Mouse (Mus musculus): ENCODE results near the gene Cul9.
A peak's percentile ranks its signal among the peaks of the same experiment; 100 is the strongest.
"Not testable (repeated sequence)": the region's sequence is repeated elsewhere in the genome, so short reads cannot be mapped to it uniquely, and the experiment has no call there.

Cul9 gene

GRCm38 (mm10) chr17:46505617-46506016 is 40.6 kb downstream of the Cul9 start:
- TF ChIP-seq CTCF (conservative IDR thresholded peaks at IDR 0.05; ENCODE audit: low read length) (no peak), POU5F1 (IDR thresholded peaks at IDR 0.05; ENCODE audit: borderline replicate concordance, low read length) (no peak), NANOG (IDR thresholded peaks at IDR 0.05; ENCODE audit: borderline replicate concordance, low read length) (no peak)
- H3K36me3 ChIP-seq (ENCODE audit: insufficient read depth, low read length), result peaks cover 11% of the 10 kb centered on the region
- peaks cover 36% of the 10 kb centered on the region for H3K4me1 ChIP-seq (replicated peaks; ENCODE audit: low read depth, low read length)

GRCm38 (mm10) chr17:46503847-46504638 is 42.1 kb downstream of the Cul9 start:
- Histone ChIP-seq H3K4me3 (replicated peaks; ENCODE audit: low read length) (peak overlapping the region; percentile 61), H3K36me3 (ENCODE audit: insufficient read depth, low read length) (peaks cover 27% of the 10 kb centered on the region), H3K4me1 (replicated peaks; ENCODE audit: low read depth, low read length) (peaks cover 49% of the 10 kb centered on the region), H3K9me3 (ENCODE audit: low read length) (no peaks in the 10 kb centered on the region), H3K27me3 (ENCODE audit: insufficient read depth, low read length) (no peaks in the 10 kb centered on the region; the same call in 1 of the 2 replicates)
- TF ChIP-seq POU5F1 (IDR thresholded peaks at IDR 0.05; ENCODE audit: borderline replicate concordance, low read length) (no peak), CTCF (conservative IDR thresholded peaks at IDR 0.05; ENCODE audit: low read length) (no peak), NANOG (IDR thresholded peaks at IDR 0.05; ENCODE audit: borderline replicate concordance, low read length) (no peak)

More at GRCm38 (mm10) chr17:46505617-46506016, 40.6 kb downstream of the Cul9 start:
- Histone ChIP-seq H3K27me3 (ENCODE audit: insufficient read depth, low read length) (no peaks in the 10 kb centered on the region; the same call in 1 of the 2 replicates), H3K9me3 (ENCODE audit: low read length) (no peaks in the 10 kb centered on the region), H3K4me3 (replicated peaks; ENCODE audit: low read length) (no peak overlapping the region)

GRCm38 (mm10) chr17:46502775-46503174 is 43.4 kb downstream of the Cul9 start:
- Histone ChIP-seq H3K27me3 (ENCODE audit: insufficient read depth, low read length) (no peaks in the 10 kb centered on the region; the same call in 1 of the 2 replicates), H3K9me3 (ENCODE audit: low read length) (no peaks in the 10 kb centered on the region), H3K4me1 (replicated peaks; ENCODE audit: low read depth, low read length) (peaks cover 61% of the 10 kb centered on the region), H3K4me3 (replicated peaks; ENCODE audit: low read length) (no peak overlapping the region), H3K36me3 (ENCODE audit: insufficient read depth, low read length) (peaks cover 39% of the 10 kb centered on the region)
- no peak for TF ChIP-seq CTCF (conservative IDR thresholded peaks at IDR 0.05; ENCODE audit: low read length)
- no peak for TF ChIP-seq POU5F1 (IDR thresholded peaks at IDR 0.05; ENCODE audit: borderline replicate concordance, low read length)
- TF ChIP-seq NANOG (IDR thresholded peaks at IDR 0.05; ENCODE audit: borderline replicate concordance, low read length), result no peak

GRCm38 (mm10) chr17:46497956-46498355 is 48.2 kb downstream of the Cul9 start:
- no peak for TF ChIP-seq CTCF (conservative IDR thresholded peaks at IDR 0.05; ENCODE audit: low read length)
- TF ChIP-seq POU5F1 (IDR thresholded peaks at IDR 0.05; ENCODE audit: borderline replicate concordance, low read length), result no peak
- no peak for TF ChIP-seq NANOG (IDR thresholded peaks at IDR 0.05; ENCODE audit: borderline replicate concordance, low read length)
- Histone ChIP-seq H3K27me3 (ENCODE audit: insufficient read depth, low read length) (peaks cover 16% of the 10 kb centered on the region), H3K4me1 (replicated peaks; ENCODE audit: low read depth, low read length) (peaks cover 60% of the 10 kb centered on the region), H3K4me3 (replicated peaks; ENCODE audit: low read length) (peak overlapping the region; percentile 96), H3K9me3 (ENCODE audit: low read length) (no peaks in the 10 kb centered on the region), H3K36me3 (ENCODE audit: insufficient read depth, low read length) (peaks cover 41% of the 10 kb centered on the region)

GRCm38 (mm10) chr17:46496623-46497434 is 49.4 kb downstream of the Cul9 start, which contains the start of gene Dnph1:
Gene Dnph1, plus strand, starts transcription at chr17:46496711.
- peak within 1 kb of the TSS; percentile 96 for H3K4me3 ChIP-seq (replicated peaks; ENCODE audit: low read length)
- TF ChIP-seq POU5F1 (IDR thresholded peaks at IDR 0.05; ENCODE audit: borderline replicate concordance, low read length) (no peak), NANOG (IDR thresholded peaks at IDR 0.05; ENCODE audit: borderline replicate concordance, low read length) (no peak), CTCF (conservative IDR thresholded peaks at IDR 0.05; ENCODE audit: low read length) (no peak)
- H3K27me3 ChIP-seq (ENCODE audit: insufficient read depth, low read length), result peaks cover 21% of the 10 kb centered on the region
- no peaks in the 10 kb centered on the region for H3K9me3 ChIP-seq (ENCODE audit: low read length)
- H3K4me1 ChIP-seq (replicated peaks; ENCODE audit: low read depth, low read length), result peaks cover 49% of the 10 kb centered on the region
- H3K36me3 ChIP-seq (ENCODE audit: insufficient read depth, low read length), result peaks cover 36% of the 10 kb centered on the region

GRCm38 (mm10) chr17:46496081-46496480 is 50.1 kb downstream of the Cul9 start:
- Histone ChIP-seq H3K27me3 (ENCODE audit: insufficient read depth, low read length) (peaks cover 26% of the 10 kb centered on the region), H3K4me1 (replicated peaks; ENCODE audit: low read depth, low read length) (peaks cover 42% of the 10 kb centered on the region), H3K36me3 (ENCODE audit: insufficient read depth, low read length) (peaks cover 35% of the 10 kb centered on the region)
- not testable (repeated sequence) for H3K9me3 ChIP-seq (ENCODE audit: low read length); H3K4me3 ChIP-seq (replicated peaks; ENCODE audit: low read length)

- Histone ChIP-seq H3K4me1 (replicated peaks; ENCODE audit: low read depth, low read length) (peaks cover 36% of the 10 kb centered on the region), H3K27me3 (ENCODE audit: insufficient read depth, low read length) (peaks cover 27% of the 10 kb centered on the region), H3K9me3 (ENCODE audit: low read length) (no peaks in the 10 kb centered on the region), H3K4me3 (replicated peaks; ENCODE audit: low read length) (no peak overlapping the region), H3K36me3 (ENCODE audit: insufficient read depth, low read length) (peaks cover 29% of the 10 kb centered on the region)
- TF ChIP-seq POU5F1 (IDR thresholded peaks at IDR 0.05; ENCODE audit: borderline replicate concordance, low read length) (no peak), CTCF (conservative IDR thresholded peaks at IDR 0.05; ENCODE audit: low read length) (no peak), NANOG (IDR thresholded peaks at IDR 0.05; ENCODE audit: borderline replicate concordance, low read length) (no peak)
These were observed 50.7 kb downstream of the Cul9 start for GRCm38 (mm10) chr17:46495486-46495885.

GRCm38 (mm10) chr17:46487431-46487830 is 58.8 kb downstream of the Cul9 start, which contains the start of gene Ttbk1:
Gene Ttbk1, minus strand, starts transcription at chr17:46487675.
- no peak for TF ChIP-seq NANOG (IDR thresholded peaks at IDR 0.05; ENCODE audit: borderline replicate concordance, low read length)
- TF ChIP-seq CTCF (conservative IDR thresholded peaks at IDR 0.05; ENCODE audit: low read length), result no peak
- no peak for TF ChIP-seq POU5F1 (IDR thresholded peaks at IDR 0.05; ENCODE audit: borderline replicate concordance, low read length)
- Histone ChIP-seq H3K27me3 (ENCODE audit: insufficient read depth, low read length) (peaks cover 72% of the 10 kb centered on the region), H3K36me3 (ENCODE audit: insufficient read depth, low read length) (no peaks in the 10 kb centered on the region), H3K9me3 (ENCODE audit: low read length) (no peaks in the 10 kb centered on the region), H3K4me3 (replicated peaks; ENCODE audit: low read length) (peak within 1 kb of the TSS; percentile 69), H3K4me1 (replicated peaks; ENCODE audit: low read depth, low read length) (peaks cover 26% of the 10 kb centered on the region)
